Mouse (Mus musculus) embryonic fibroblast, embryonic 13.5 days (primary cell): ENCODE results near the gene Ppp1r13l.
A peak's percentile ranks its signal among the peaks of the same experiment; 100 is the strongest.

Experiments
- CTCF ChIP-seq: IDR thresholded peaks from 2 replicates; pipeline ENCODE4 v1.5.1; 2011; ENCODE audit warnings: mild to moderate bottlenecking, control low read depth, low read length, moderate library complexity, borderline replicate concordance; ENCODE audit not compliant: insufficient read depth
- POLR2A ChIP-seq: IDR thresholded peaks from 2 replicates; pipeline ENCODE4 v1.6.1; 2011; ENCODE audit warnings: low read depth, mild to moderate bottlenecking, control low read depth, low read length, moderate library complexity

- TF ChIP-seq CTCF (peak; percentile 71), POLR2A (no peak)
Measured at GRCm38 (mm10) chr7:19361720-19362119, 2.2 kb downstream of the Ppp1r13l start.
